Mouse (Mus musculus) stomach, embryonic 16.5 days (tissue): ENCODE results near the gene Zfp131. TPM values are rescaled to one million over a fixed set of nuclear protein-coding genes. Genes with fewer than 3 reads are reported as not detected.

Experiments
- ATAC-seq: fragments of 200-750 bp; cut with Nextera tagmentation; 2 replicates; pipeline ENCODE4 v1.8.0; 2017; ENCODE audit warnings: moderate number of reproducible peaks, moderate TSS enrichment; ENCODE audit not compliant: insufficient read depth, low FRiP score
- H3K27ac ChIP-seq: fragments of 300-500 bp; sonication (generic); 2 replicates; pipeline ENCODE4 v1.5.1; 2014; ENCODE audit warnings: low read length
- H3K27me3 ChIP-seq: fragments of 300-500 bp; sonication (generic); 2 replicates; pipeline ENCODE4 v1.6.1; 2014; ENCODE audit warnings: low read length, control low read depth, mixed read lengths; ENCODE audit not compliant: control insufficient read depth, insufficient read depth
- H3K36me3 ChIP-seq: fragments of 300-500 bp; sonication (generic); 2 replicates; pipeline ENCODE4 v1.6.1; 2014; ENCODE audit warnings: low read length; ENCODE audit not compliant: control insufficient read depth, insufficient read depth
- H3K4me1 ChIP-seq: fragments of 300-500 bp; sonication (generic); 2 replicates; pipeline ENCODE4 v1.6.1; 2014; ENCODE audit warnings: low read length, control low read depth, mixed read lengths; ENCODE audit not compliant: control insufficient read depth, insufficient read depth
- H3K4me2 ChIP-seq: fragments of 300-500 bp; sonication (generic); 2 replicates; pipeline ENCODE4 v1.6.1; 2014; ENCODE audit warnings: low read depth, low read length, mixed read lengths
- H3K4me3 ChIP-seq: fragments of 300-500 bp; sonication (generic); replicated peaks from 2 replicates; pipeline ENCODE4 v1.5.1; 2014; ENCODE audit warnings: mild to moderate bottlenecking, low read length
- H3K9ac ChIP-seq: fragments of 300-500 bp; sonication (generic); 2 replicates; pipeline ENCODE4 v1.6.1; 2014; ENCODE audit warnings: low read length
- H3K9me3 ChIP-seq: fragments of 300-500 bp; sonication (generic); replicated peaks from 2 replicates; pipeline ENCODE4 v1.6.1; 2016; ENCODE audit warnings: low read length, control low read depth; ENCODE audit not compliant: control insufficient read depth
- WGBS: fragments of 180-500 bp; shearing (Covaris S2); extraction: QIAGEN DNeasy Blood & Tissue Kit; methylation state at CpG from one replicate; pipeline ENCODE4 v1.1.7; 2014; 5-methylcytosine and 5-hydroxymethylcytosine counted together
- polyA plus RNA-seq: library from polyadenylated mRNA; unstranded; fragments of >200 nt; fragmentation: Nextera tagmentation; extraction: Ambion mirVana; gene quantifications from 2 replicates; pipeline ENCODE4 v1.2.1, GENCODE M21; 2015

The Zfp131 gene
- polyA plus RNA-seq, 1 experiment from 2014 or later = 30.2 TPM

GRCm38 (mm10) chr13:119741390-119742237 lies 49.1 kb downstream of the Zfp131 start:
- Histone ChIP-seq H3K4me1 (0 out of 2 replicates have a peak, but pooled peaks cover 3% of the 10 kb centered on the region), H3K9ac (peak overlapping the region; percentile 31; the same call in 1 of the 2 replicates), H3K27me3 (no peaks in the 10 kb centered on the region), H3K9me3 (no peaks in the 10 kb centered on the region), H3K36me3 (no peaks in the 10 kb centered on the region), H3K27ac (no peak overlapping the region), H3K4me2 (peak overlapping the region; percentile 48), H3K4me3 (peak overlapping the region; percentile 29)
- no peak for ATAC-seq
- 14% methylated on average over 19 of the region's 19 CpGs for WGBS

GRCm38 (mm10) chr13:119731448-119731847 lies 59.2 kb downstream of the Zfp131 start:
- Histone ChIP-seq H3K27me3 (no peaks in the 10 kb centered on the region), H3K4me2 (no peak overlapping the region), H3K9me3 (no peaks in the 10 kb centered on the region), H3K36me3 (no peaks in the 10 kb centered on the region), H3K4me1 (no peaks in the 10 kb centered on the region), H3K27ac (no peak overlapping the region), H3K9ac (no peak overlapping the region), H3K4me3 (no peak overlapping the region)
- 64% methylated on average over 6 of the region's 6 CpGs for WGBS
- ATAC-seq = no peak

GRCm38 (mm10) chr13:119729406-119729805 lies 61.3 kb downstream of the Zfp131 start:
- Histone ChIP-seq H3K4me1 (no peaks in the 10 kb centered on the region), H3K4me3 (no peak overlapping the region), H3K27ac (no peak overlapping the region), H3K36me3 (no peaks in the 10 kb centered on the region), H3K9ac (no peak overlapping the region), H3K27me3 (no peaks in the 10 kb centered on the region), H3K4me2 (no peak overlapping the region), H3K9me3 (no peaks in the 10 kb centered on the region)
- 81% methylated on average over 7 of the region's 7 CpGs for WGBS
- no peak for ATAC-seq

DNA sequence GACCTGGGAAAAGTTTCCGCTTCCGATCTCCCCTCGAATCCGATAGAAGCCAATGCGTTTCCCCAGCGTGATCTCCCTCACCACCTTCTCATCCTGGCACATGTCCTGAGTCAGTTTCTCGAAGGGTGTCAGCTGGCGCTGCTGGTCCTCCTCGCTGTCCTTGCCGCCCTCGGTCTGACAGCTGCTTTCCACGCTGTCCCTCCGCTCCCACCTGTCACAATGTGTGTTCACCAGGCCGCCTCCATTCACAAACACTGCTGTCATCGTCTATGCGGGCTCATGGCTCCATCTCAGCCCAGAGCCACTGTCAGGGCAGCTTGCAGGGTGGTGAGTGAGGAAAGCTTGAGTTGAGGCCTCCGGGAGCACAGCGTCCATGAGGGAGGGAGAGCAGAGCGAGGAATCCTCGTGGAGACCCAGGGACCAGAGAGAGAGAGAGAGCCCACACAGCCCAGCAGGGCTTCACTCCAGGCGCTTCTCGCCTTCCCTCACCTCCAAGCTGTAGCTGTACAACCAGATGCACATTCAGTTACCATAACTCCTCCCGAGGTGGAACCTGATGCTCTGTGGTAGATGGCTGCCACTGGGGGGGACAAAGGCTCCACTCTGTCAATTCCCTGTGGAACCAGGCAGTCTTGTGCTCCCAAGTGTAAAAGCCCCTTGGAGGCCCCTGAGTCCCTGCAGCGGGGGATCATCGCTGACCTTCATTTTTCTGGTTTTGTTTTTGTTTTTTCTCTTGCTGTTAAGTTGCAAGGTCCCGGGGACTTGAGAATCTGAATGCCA lies 62.9 kb downstream of the Zfp131 start:
- Histone ChIP-seq H3K9ac (no peak overlapping the region), H3K4me1 (no peaks in the 10 kb centered on the region), H3K27ac (no peak overlapping the region), H3K36me3 (no peaks in the 10 kb centered on the region), H3K4me2 (no peak overlapping the region), H3K27me3 (no peaks in the 10 kb centered on the region), H3K4me3 (no peak overlapping the region), H3K9me3 (no peaks in the 10 kb centered on the region)
- 68% methylated on average over 26 of the region's 26 CpGs for WGBS
- ATAC-seq = no peak

- ATAC-seq = no peak
- H3K9ac ChIP-seq = no peak overlapping the region
- no peak overlapping the region for H3K27ac ChIP-seq
- H3K4me2 ChIP-seq = no peak overlapping the region
- no peaks in the 10 kb centered on the region for H3K36me3 ChIP-seq
- WGBS = 81% methylated on average over 7 of the region's 7 CpGs
- no peaks in the 10 kb centered on the region for H3K4me1 ChIP-seq
- H3K4me3 ChIP-seq = no peak overlapping the region
- H3K9me3 ChIP-seq = no peaks in the 10 kb centered on the region
- no peaks in the 10 kb centered on the region for H3K27me3 ChIP-seq
These were observed 66.1 kb downstream of the Zfp131 start for GRCm38 (mm10) chr13:119724541-119724940.

DNA sequence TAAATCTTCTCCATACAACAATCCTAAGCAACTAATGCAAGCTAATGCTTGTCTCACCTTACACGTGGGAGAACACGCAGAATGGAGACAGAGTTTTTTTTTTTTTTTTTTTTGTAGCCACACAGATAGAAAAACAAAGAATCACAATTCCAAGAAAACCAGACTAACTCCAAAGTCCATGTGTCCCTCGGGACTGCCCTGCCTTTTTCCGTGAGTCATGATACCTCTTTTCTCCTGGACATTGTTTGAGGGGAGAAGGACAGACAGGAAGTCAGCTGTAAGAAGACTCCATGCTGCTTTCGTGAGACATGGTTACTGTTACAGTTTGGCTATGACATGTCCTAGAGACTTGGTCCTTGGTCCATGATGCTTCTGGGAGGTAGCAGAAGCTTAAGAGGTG lies 67.3 kb downstream of the Zfp131 start:
- Histone ChIP-seq H3K4me1 (no peaks in the 10 kb centered on the region), H3K9ac (no peak overlapping the region), H3K36me3 (no peaks in the 10 kb centered on the region), H3K27me3 (no peaks in the 10 kb centered on the region), H3K9me3 (no peaks in the 10 kb centered on the region), H3K4me3 (no peak overlapping the region), H3K27ac (no peak overlapping the region), H3K4me2 (no peak overlapping the region)
- 80% methylated on average over 5 of the region's 5 CpGs for WGBS
- no peak for ATAC-seq

DNA sequence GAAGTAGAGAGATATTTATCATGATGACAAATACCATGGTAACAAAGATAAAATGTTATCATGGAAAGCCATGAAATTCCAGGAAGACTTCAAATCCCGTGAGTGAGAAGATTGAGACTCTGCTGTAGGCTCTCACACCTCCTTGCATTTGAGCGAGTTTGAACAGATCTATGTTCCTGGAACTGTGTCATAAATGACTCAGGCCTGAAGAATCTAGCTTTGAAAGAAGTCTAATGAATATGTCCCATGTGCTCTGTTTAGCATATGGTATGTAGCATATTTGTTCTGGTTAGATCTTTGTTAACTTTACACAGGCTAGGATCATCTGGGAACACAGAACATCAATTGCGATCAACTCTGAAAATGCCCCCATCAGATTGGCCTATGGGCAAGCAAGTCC lies 68.2 kb downstream of the Zfp131 start:
- Histone ChIP-seq H3K9me3 (no peaks in the 10 kb centered on the region), H3K36me3 (no peaks in the 10 kb centered on the region), H3K9ac (no peak overlapping the region), H3K27ac (no peak overlapping the region), H3K4me3 (no peak overlapping the region), H3K27me3 (no peaks in the 10 kb centered on the region), H3K4me1 (no peaks in the 10 kb centered on the region), H3K4me2 (no peak overlapping the region)
- no peak for ATAC-seq
- 63% methylated on average over 3 of the region's 3 CpGs for WGBS

DNA sequence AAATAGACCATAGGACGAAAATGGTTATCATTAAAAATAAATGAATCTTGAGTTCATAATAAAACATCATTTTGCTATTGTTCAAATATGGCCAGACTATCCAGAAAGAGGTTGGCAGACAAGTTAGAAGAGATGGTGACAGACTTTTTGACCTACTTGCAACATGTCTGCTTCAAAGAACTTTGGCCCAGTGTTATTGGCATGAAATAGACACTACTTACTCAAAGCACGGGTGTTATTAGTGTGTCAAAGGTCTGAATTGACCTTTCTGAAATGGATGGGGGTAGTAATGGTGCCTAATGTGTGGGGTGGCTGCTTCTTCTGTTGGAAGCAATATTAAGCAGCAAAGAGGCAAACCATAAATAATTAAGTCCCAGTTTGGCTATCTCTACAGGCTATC lies 74.6 kb downstream of the Zfp131 start:
- Histone ChIP-seq H3K36me3 (no peaks in the 10 kb centered on the region), H3K4me2 (no peak overlapping the region), H3K9ac (no peak overlapping the region), H3K27ac (no peak overlapping the region), H3K27me3 (no peaks in the 10 kb centered on the region), H3K4me3 (no peak overlapping the region), H3K4me1 (no peaks in the 10 kb centered on the region), H3K9me3 (no peaks in the 10 kb centered on the region)
- 89% methylated on average over 2 of the region's 2 CpGs for WGBS
- ATAC-seq = no peak
